Mouse (Mus musculus) ES-Bruce4 (cell line): ENCODE measurements at regions not wholly inside any gene's neighbourhood (a gene's known extent, or its start where the extent isn't known, plus 50 kb on each side); places are given as distances from the start of the nearest gene placed in this dataset.

Source experiments
- H3K27ac ChIP-seq: 2 replicates; pipeline ENCODE4 v1.5.1; 2012; ENCODE audit warnings: low read length, inconsistent platforms; ENCODE audit not compliant: insufficient read depth
- H3K27me3 ChIP-seq: 2 replicates; pipeline ENCODE4 v1.6.1; 2012; ENCODE audit warnings: mild to moderate bottlenecking, low read length, inconsistent platforms; ENCODE audit not compliant: control insufficient read depth, poor library complexity, insufficient read depth, severe bottlenecking
- H3K36me3 ChIP-seq: 2 replicates; pipeline ENCODE4 v1.6.1; 2012; ENCODE audit warnings: inconsistent platforms, mild to moderate bottlenecking, low read length, moderate library complexity; ENCODE audit not compliant: control insufficient read depth, poor library complexity, insufficient read depth, severe bottlenecking
- H3K4me1 ChIP-seq: one replicate; pipeline ENCODE4 v1.8.1; 2011; ENCODE audit warnings: low read length; ENCODE audit not compliant: control insufficient read depth, insufficient read depth
- H3K4me3 ChIP-seq: 2 replicates; pipeline ENCODE4 v1.5.1; 2011; ENCODE audit warnings: low read depth, mild to moderate bottlenecking, low read length
- H3K9ac ChIP-seq: 2 replicates; pipeline ENCODE4 v1.6.1; 2012; ENCODE audit warnings: low read depth, mild to moderate bottlenecking, inconsistent platforms; ENCODE audit not compliant: poor library complexity, severe bottlenecking
- H3K9me3 ChIP-seq: replicated peaks from 2 replicates; pipeline ENCODE4 v1.6.1; 2012; ENCODE audit warnings: mild to moderate bottlenecking, low read length, inconsistent platforms; ENCODE audit not compliant: control insufficient read depth, poor library complexity, insufficient read depth, severe bottlenecking
- CTCF ChIP-seq: IDR thresholded peaks from one replicate; pipeline ENCODE4 v1.8.1; 2011; ENCODE audit warnings: low read depth, low read length
- EP300 ChIP-seq: IDR thresholded peaks from 2 replicates; pipeline ENCODE4 v1.6.1; 2011; ENCODE audit warnings: low read depth, low read length; ENCODE audit not compliant: insufficient read depth
- POLR2A ChIP-seq: IDR thresholded peaks from one replicate; pipeline ENCODE4 v1.8.1; 2011; ENCODE audit warnings: low read length; ENCODE audit not compliant: insufficient read depth

DNA sequence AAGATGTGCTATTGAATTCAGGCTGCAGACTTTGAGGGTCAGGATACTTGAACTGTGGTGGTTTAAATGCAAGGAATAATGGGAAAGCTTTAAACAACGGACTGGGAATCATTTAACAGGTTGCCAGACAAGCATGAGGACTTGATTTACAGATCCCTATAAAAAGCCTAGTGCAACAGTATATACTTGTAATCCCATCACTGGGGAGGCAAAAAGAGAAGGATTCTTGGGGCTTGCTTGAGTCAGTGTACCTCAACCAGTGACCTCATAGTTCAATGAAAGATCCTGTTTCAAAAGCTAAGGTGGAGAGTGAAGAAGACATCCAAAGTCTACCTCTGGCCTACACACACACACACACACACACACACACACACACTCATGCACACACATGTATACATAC, 99.8 kb downstream of the Lrrn1 start:
- H3K9ac ChIP-seq, result no peak overlapping the region
- H3K4me1 ChIP-seq, result no peaks in the 10 kb centered on the region
- H3K4me3 ChIP-seq, result no peak overlapping the region
- H3K9me3 ChIP-seq, result no peaks in the 10 kb centered on the region
- H3K27me3 ChIP-seq, result no peaks in the 10 kb centered on the region
- TF ChIP-seq EP300 (no peak), POLR2A (no peak)
- H3K36me3 ChIP-seq, result no peaks in the 10 kb centered on the region
- no peak overlapping the region for H3K27ac ChIP-seq

DNA sequence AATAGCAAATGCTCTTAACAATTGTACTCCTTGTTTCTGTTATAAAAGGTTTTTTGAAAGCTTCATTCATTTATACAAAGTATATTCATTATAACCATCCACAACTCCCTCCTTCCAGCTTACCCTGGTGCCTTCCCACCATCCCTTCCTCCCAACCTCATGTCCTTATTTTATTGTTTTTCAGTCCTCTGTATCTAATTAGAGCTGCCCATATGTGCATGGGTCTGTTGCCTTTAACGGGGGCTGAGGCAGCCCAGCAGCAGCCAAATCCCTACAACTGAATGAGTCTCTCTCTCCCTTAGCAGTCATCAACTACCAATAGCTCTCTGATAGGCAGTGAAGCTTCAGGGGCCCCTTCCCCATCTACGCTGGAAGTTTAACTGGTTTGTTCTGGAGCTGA, 116.2 kb downstream of the Lrrn1 start:
- no peaks in the 10 kb centered on the region for H3K9me3 ChIP-seq
- H3K4me3 ChIP-seq, result no peak overlapping the region
- H3K9ac ChIP-seq, result no peak overlapping the region
- no peaks in the 10 kb centered on the region for H3K27me3 ChIP-seq
- TF ChIP-seq EP300 (no peak), POLR2A (no peak)
- H3K36me3 ChIP-seq, result no peaks in the 10 kb centered on the region
- no peaks in the 10 kb centered on the region for H3K4me1 ChIP-seq
- H3K27ac ChIP-seq, result no peak overlapping the region

DNA sequence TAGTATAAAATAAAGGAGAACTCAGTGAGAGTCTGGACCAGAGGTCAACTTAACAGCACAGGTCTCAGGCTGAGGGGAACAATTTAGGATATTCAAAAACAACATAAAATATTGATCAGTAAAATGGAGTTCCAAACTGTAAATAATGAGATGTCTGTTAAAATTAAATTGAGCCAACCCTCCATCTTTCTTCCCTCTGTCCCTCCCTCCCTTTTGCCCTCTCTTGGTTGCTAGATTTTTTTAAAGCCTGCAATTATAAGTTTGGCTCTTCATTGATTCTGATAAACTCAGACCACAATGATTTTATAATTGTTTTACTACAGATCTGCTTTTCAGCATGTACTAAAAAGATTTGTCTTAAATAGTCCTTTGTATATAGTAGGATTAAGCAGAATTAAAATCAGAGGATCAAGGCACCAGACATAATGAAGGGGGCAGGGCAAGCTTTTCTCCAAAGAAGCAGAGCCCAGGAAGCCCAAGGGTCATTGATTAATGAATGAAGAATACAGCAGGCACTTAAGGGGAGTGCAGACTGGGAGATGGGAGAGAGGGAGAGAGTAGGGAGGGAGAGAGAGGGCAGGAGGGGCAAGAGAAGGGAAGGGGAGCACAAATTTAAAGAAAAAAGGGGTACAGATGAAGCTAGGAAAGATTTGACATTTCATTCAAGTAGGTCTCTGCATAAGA, 124.4 kb downstream of the Lrrn1 start:
- Histone ChIP-seq H3K9ac (no peak overlapping the region), H3K27me3 (no peaks in the 10 kb centered on the region), H3K4me1 (no peaks in the 10 kb centered on the region), H3K36me3 (no peaks in the 10 kb centered on the region), H3K27ac (no peak overlapping the region), H3K9me3 (no peaks in the 10 kb centered on the region), H3K4me3 (no peak overlapping the region)
- TF ChIP-seq EP300, result no peak
- no peak for TF ChIP-seq POLR2A
- no peak for TF ChIP-seq CTCF

DNA sequence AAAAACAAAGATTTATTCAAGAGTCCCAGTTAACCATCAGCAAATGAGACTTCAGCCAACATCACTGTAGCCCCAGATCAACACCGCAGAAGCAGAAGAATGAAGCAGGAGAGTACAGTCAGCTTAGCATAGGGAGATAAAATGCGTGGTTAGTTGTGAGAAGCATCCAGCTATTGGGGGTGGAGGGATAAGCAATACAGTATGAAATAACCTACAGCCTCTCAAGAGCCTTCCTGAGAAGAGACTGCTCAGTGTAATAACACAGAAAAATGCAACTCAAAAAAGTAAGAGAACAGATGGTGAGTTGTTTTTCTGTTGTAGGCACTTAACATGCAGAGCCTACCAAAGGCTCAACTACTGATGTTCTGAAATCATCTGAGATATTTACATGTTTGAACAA, 128.2 kb downstream of the Lrrn1 start:
- Histone ChIP-seq H3K9me3 (no peaks in the 10 kb centered on the region), H3K4me3 (no peak overlapping the region), H3K27ac (no peak overlapping the region), H3K27me3 (no peaks in the 10 kb centered on the region), H3K9ac (no peak overlapping the region), H3K4me1 (no peaks in the 10 kb centered on the region), H3K36me3 (no peaks in the 10 kb centered on the region)
- no peak for TF ChIP-seq POLR2A
- no peak for TF ChIP-seq EP300
- TF ChIP-seq CTCF, result no peak

DNA sequence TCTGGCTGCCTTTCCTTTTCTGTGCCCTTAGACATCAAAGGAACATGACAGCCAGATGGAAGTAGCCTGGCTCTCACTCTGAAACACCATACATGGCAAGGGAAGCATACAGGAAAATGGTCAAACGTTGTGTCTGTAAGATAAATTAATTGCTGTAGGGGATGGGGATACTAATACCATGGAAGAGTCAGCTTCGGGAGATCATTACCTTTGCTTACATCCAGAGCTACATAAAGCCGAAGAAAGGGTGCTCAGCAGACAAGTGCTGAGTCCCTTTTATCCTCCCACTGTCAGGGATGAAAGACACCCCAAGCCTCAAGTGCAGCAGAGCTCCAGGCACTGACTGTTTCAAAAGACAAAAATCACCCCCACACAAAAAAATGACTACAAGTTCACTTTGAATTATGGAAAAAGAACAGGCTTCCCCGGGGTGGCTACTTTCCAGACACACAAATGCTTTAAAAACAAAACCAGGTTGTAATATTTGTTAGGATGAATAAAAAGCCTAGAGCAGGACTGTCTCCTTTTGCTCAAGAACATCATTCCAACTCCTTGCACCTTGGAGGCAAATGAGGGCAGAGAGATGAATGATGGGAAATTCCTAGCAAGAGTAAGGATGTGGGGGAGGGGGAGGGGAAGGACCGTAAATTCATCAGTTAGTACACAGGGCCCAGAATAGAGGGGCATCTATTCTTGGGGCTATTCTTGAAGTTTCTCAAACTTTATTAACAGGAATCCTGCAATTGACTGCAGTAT, 131.6 kb downstream of the Lrrn1 start:
- no peaks in the 10 kb centered on the region for H3K36me3 ChIP-seq
- no peaks in the 10 kb centered on the region for H3K9me3 ChIP-seq
- H3K4me1 ChIP-seq, result no peaks in the 10 kb centered on the region
- no peak overlapping the region for H3K9ac ChIP-seq
- H3K27ac ChIP-seq, result no peak overlapping the region
- no peaks in the 10 kb centered on the region for H3K27me3 ChIP-seq
- no peak for TF ChIP-seq CTCF
- TF ChIP-seq EP300, result no peak
- TF ChIP-seq POLR2A, result no peak
- no peak overlapping the region for H3K4me3 ChIP-seq

DNA sequence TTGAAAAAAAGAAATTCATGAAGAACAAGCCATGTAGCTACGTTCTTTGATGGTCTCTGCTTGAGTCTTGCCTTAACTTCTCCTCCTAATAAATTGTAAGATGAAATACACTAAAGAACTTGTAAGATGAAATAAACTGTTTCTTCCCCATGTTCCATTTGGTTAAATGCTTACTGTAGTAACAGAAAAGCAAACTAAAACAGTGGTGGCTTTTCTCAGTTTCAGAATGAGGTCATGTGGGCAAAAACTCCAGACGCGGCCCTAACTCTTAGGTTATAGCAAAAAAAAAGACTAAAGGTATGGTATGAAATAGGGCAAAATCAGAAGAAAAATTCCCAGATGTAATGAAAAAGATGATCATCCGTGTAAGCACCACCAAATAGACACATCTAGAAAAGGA, 169.7 kb downstream of the Lrrn1 start:
- no peaks in the 10 kb centered on the region for H3K27me3 ChIP-seq

More for the DNA sequence above, 169.7 kb downstream of the Lrrn1 start:
- H3K9me3 ChIP-seq, result no peaks in the 10 kb centered on the region
- H3K4me3 ChIP-seq, result no peak overlapping the region
- no peaks in the 10 kb centered on the region for H3K4me1 ChIP-seq
- H3K9ac ChIP-seq, result no peak overlapping the region
- H3K36me3 ChIP-seq, result no peaks in the 10 kb centered on the region
- no peak for TF ChIP-seq CTCF
- no peak for TF ChIP-seq POLR2A
- no peak for TF ChIP-seq EP300
- no peak overlapping the region for H3K27ac ChIP-seq
